Comparison of ENCODE assay signal across 24 mouse cellular contexts in the genomic region with DNA sequence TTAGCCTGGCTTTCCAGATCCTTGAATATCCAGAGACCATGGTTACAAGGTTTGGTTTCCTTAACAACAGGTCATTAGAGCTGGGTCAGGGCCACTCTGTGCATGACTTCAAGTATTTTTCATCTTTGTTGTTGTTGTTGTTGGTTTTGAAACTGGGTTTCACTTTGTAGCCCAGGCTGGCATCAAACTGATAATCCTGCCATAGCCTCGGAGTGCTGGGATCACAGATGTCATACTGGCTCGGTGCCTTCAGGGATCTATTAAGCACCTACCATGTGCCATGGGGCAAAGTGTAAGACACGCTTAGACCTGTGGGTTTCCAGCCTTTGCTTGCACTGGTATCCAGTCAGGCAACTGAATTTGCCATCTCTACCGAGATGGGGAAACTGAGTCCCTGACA. TPM values are rescaled to one million over a fixed set of nuclear protein-coding genes. Genes with fewer than 3 reads are reported as not detected.
"Had no signal": no experiment of that assay in that cellular context is flagged by ENCODE, and none has a peak within 500 bp of the region (broad histone marks: within the 10 kb centered on the region; RNA-seq: fewer than 3 reads in every experiment).

No protein-coding gene starts in this region.

- H3K4me1 ChIP-seq: lung, embryonic 15.5 days; megakaryocyte, embryonic 14.5 days had no signal

- DNase-seq: kidney, adult 9 months; kidney, postnatal 14 days; kidney, postnatal 4 days; layer of hippocampus, adult 9-11 months; layer of hippocampus, postnatal 36 days; left cerebral cortex, postnatal 4 days; liver, postnatal 0 days; lung, postnatal 10 days; lung, postnatal 36 days; retina, postnatal 1 day; right cerebral cortex, postnatal 25 days; spleen, adult 18-20 months; thymus, adult 18-20 months; thymus, postnatal 4 days had no signal

- H3K4me3 ChIP-seq: layer of hippocampus, adult 2 months; left cerebral cortex, adult 2 months; limb, embryonic 12.5 days; limb, embryonic 15.5 days; lung, embryonic 15.5 days; midbrain, embryonic 10.5 days; midbrain, embryonic 13.5 days; myocyte; neural tube, embryonic 13.5 days had no signal

RNA-seq across cellular contexts. Expression of gene Dtx1, which starts 9.3 kb away (rescaled TPM):
- polyA plus RNA-seq: myocyte had no signal

RNA-seq across cellular contexts. Expression of gene Oas2, which starts 47.2 kb away (rescaled TPM):
- total RNA-seq: layer of hippocampus, adult 2 months; left cerebral cortex, postnatal 4 days had no signal
- polyA plus RNA-seq: midbrain, embryonic 10.5 days; myocyte had no signal
